Mouse (Mus musculus) MEL (cell line): ENCODE data around the gene Klk6. TPM values are rescaled to one million over a fixed set of nuclear protein-coding genes. Genes with fewer than 3 reads are reported as not detected.

Source experiments
- DNase-seq: peaks from one replicate; pipeline ENCODE4 v3.0.0; 2011; ENCODE audit warnings: low read depth, low spot score
- H3K27ac ChIP-seq: 2 replicates; pipeline ENCODE4 v1.5.1; 2012; ENCODE audit warnings: low read depth, mild to moderate bottlenecking, control low read depth, low read length, moderate library complexity; ENCODE audit not compliant: control insufficient read depth
- H3K27me3 ChIP-seq, 2 experiments: fragments of 150-350 bp in 1 of 2; sonication (generic) in 1 of 2; 2 replicates each; pipeline ENCODE4 v1.6.1; 2012; ENCODE audit warnings: low read length in 2 of 2, mild to moderate bottlenecking in 2 of 2, improper control_type of control experiment in 1 of 2, moderate library complexity in 1 of 2; ENCODE audit not compliant: insufficient read depth in 2 of 2, control insufficient read depth in 1 of 2
- H3K36me3 ChIP-seq, 2 experiments: 2 replicates each; pipeline ENCODE4 v1.6.1; 2012 to 2014; ENCODE audit warnings: low read length in 2 of 2, improper control_type of control experiment in 1 of 2, inconsistent platforms in 1 of 2, mild to moderate bottlenecking in 1 of 2; ENCODE audit not compliant: insufficient read depth in 2 of 2, control insufficient read depth in 1 of 2
- H3K4me1 ChIP-seq, 2 experiments: fragments of 150-350 bp in 1 of 2; sonication (generic) in 1 of 2; 2 replicates each; pipeline ENCODE4 v1.6.1; 2012; ENCODE audit warnings: low read length in 2 of 2, improper control_type of control experiment in 1 of 2, mild to moderate bottlenecking in 1 of 2; ENCODE audit not compliant: insufficient read depth in 2 of 2, control insufficient read depth in 1 of 2
- H3K4me3 ChIP-seq, 2 experiments: fragments of 150-350 bp in 1 of 2; sonication (generic) in 1 of 2; 2 replicates each; pipeline ENCODE4 v1.5.1; 2012; ENCODE audit warnings: low read depth in 2 of 2, low read length in 2 of 2, mild to moderate bottlenecking in 2 of 2, moderate library complexity in 2 of 2, control low read depth in 1 of 2, improper control_type of control experiment in 1 of 2; ENCODE audit not compliant: control insufficient read depth in 1 of 2, insufficient read depth in 1 of 2
- H3K79me2 ChIP-seq: 2 replicates; pipeline ENCODE4 v1.6.1; 2012; ENCODE audit warnings: mild to moderate bottlenecking, low read length, moderate library complexity; ENCODE audit not compliant: control insufficient read depth, poor library complexity, insufficient read depth
- H3K9ac ChIP-seq: 2 replicates; pipeline ENCODE4 v1.6.1; 2012; ENCODE audit warnings: low read depth, mild to moderate bottlenecking, control low read depth, low read length, moderate library complexity; ENCODE audit not compliant: control insufficient read depth, poor library complexity, severe bottlenecking
- H3K9me3 ChIP-seq: fragments of 150-350 bp; sonication (generic); replicated peaks from 2 replicates; pipeline ENCODE4 v1.6.1; 2012; ENCODE audit warnings: mild to moderate bottlenecking, low read length, improper control_type of control experiment, moderate library complexity; ENCODE audit not compliant: insufficient read depth
- BHLHE40 ChIP-seq: IDR thresholded peaks from 2 replicates; pipeline ENCODE4 v1.6.1; 2012; ENCODE audit warnings: low read depth, mild to moderate bottlenecking, inconsistent platforms, low read length, improper control_type of control experiment, borderline replicate concordance
- CHD1 ChIP-seq: IDR thresholded peaks from 2 replicates; pipeline ENCODE4 v1.6.1; 2012; ENCODE audit warnings: low read depth, mild to moderate bottlenecking, inconsistent platforms, low read length, improper control_type of control experiment
- CTCF ChIP-seq, 3 experiments: IDR thresholded peaks in 2 of 3; conservative IDR thresholded peaks in 1 of 3; 2 replicates each; pipeline ENCODE4 v1.5.1; 2011 to 2012; ENCODE audit warnings: low read length in 3 of 3, low read depth in 2 of 3, mild to moderate bottlenecking in 2 of 3, improper control_type of control experiment in 1 of 3, inconsistent platforms in 1 of 3, mixed read lengths in 1 of 3, moderate library complexity in 1 of 3; ENCODE audit not compliant: control insufficient read depth in 1 of 3, insufficient read depth in 1 of 3, poor library complexity in 1 of 3, severe bottlenecking in 1 of 3
- E2F4 ChIP-seq: IDR thresholded peaks from 2 replicates; pipeline ENCODE4 v1.6.1; 2011; ENCODE audit warnings: low read depth, low read length, improper control_type of control experiment, borderline replicate concordance
- ELF1 ChIP-seq: IDR thresholded peaks from 2 replicates; pipeline ENCODE4 v1.6.1; 2014; ENCODE audit warnings: low read depth, mild to moderate bottlenecking, inconsistent platforms, low read length, improper control_type of control experiment, moderate library complexity
- EP300 ChIP-seq, 2 experiments: IDR thresholded peaks; 2 replicates each; pipeline ENCODE4 v1.6.1; 2011; ENCODE audit warnings: improper control_type of control experiment in 2 of 2, low read length in 2 of 2, low read depth in 1 of 2, mild to moderate bottlenecking in 1 of 2
- ETS1 ChIP-seq: IDR thresholded peaks from 2 replicates; pipeline ENCODE4 v1.6.1; 2012; ENCODE audit warnings: low read depth, mild to moderate bottlenecking, inconsistent platforms, low read length, improper control_type of control experiment, moderate library complexity
- MXI1 ChIP-seq: IDR thresholded peaks from 2 replicates; pipeline ENCODE4 v1.6.1; 2011; ENCODE audit warnings: mild to moderate bottlenecking, low read depth, low read length, improper control_type of control experiment
- NELFE ChIP-seq: IDR thresholded peaks from 2 replicates; pipeline ENCODE4 v1.6.1; 2011; ENCODE audit warnings: low read depth, low read length, improper control_type of control experiment
- POLR2A ChIP-seq, 2 experiments: IDR thresholded peaks; 2 replicates each; pipeline ENCODE4 v1.6.1; 2011 to 2012; ENCODE audit warnings: low read length in 2 of 2, mild to moderate bottlenecking in 2 of 2, control low read depth in 1 of 2, improper control_type of control experiment in 1 of 2, low read depth in 1 of 2, moderate library complexity in 1 of 2; ENCODE audit not compliant: control insufficient read depth in 1 of 2, insufficient read depth in 1 of 2, poor library complexity in 1 of 2
- RAD21 ChIP-seq: IDR thresholded peaks from 2 replicates; pipeline ENCODE4 v1.6.1; 2011; ENCODE audit warnings: mild to moderate bottlenecking, low read depth, low read length, improper control_type of control experiment
- SIN3A ChIP-seq: IDR thresholded peaks from 2 replicates; pipeline ENCODE4 v1.6.1; 2012; ENCODE audit warnings: low read length, improper control_type of control experiment, inconsistent platforms
- TAL1 ChIP-seq: IDR thresholded peaks from 2 replicates; pipeline ENCODE4 v1.6.1; 2012; ENCODE audit warnings: mild to moderate bottlenecking, inconsistent platforms, low read length, moderate library complexity, mixed read lengths
- TCF12 ChIP-seq: IDR thresholded peaks from 2 replicates; pipeline ENCODE4 v1.6.1; 2014; ENCODE audit warnings: low read depth, mild to moderate bottlenecking, inconsistent platforms, low read length, improper control_type of control experiment, moderate library complexity
- UBTF ChIP-seq: IDR thresholded peaks from 2 replicates; pipeline ENCODE4 v1.6.1; 2012; ENCODE audit warnings: low read depth, mild to moderate bottlenecking, inconsistent platforms, low read length, improper control_type of control experiment, moderate library complexity, borderline replicate concordance; ENCODE audit not compliant: insufficient read depth
- USF2 ChIP-seq, 2 experiments: IDR thresholded peaks; 2 replicates each; pipeline ENCODE4 v1.6.1; 2011 to 2012; ENCODE audit warnings: improper control_type of control experiment in 2 of 2, low read length in 2 of 2, borderline replicate concordance in 1 of 2, inconsistent platforms in 1 of 2, low read depth in 1 of 2, mild to moderate bottlenecking in 1 of 2; ENCODE audit not compliant: insufficient read depth in 1 of 2
- ZC3H11A ChIP-seq: IDR thresholded peaks from 2 replicates; pipeline ENCODE4 v1.6.1; 2012; ENCODE audit warnings: low read depth, mild to moderate bottlenecking, inconsistent platforms, low read length, improper control_type of control experiment
- ZKSCAN1 ChIP-seq: IDR thresholded peaks from 2 replicates; pipeline ENCODE4 v1.6.1; 2012; ENCODE audit warnings: low read depth, mild to moderate bottlenecking, inconsistent platforms, low read length, improper control_type of control experiment, moderate library complexity
- ZMIZ1 ChIP-seq: IDR thresholded peaks from 2 replicates; pipeline ENCODE4 v1.6.1; 2012; ENCODE audit warnings: low read depth, mild to moderate bottlenecking, inconsistent platforms, low read length, improper control_type of control experiment, moderate library complexity
- ZNF384 ChIP-seq: IDR thresholded peaks from 2 replicates; pipeline ENCODE4 v1.6.1; 2012; ENCODE audit warnings: low read depth, mild to moderate bottlenecking, inconsistent platforms, low read length, improper control_type of control experiment
- polyA plus RNA-seq, 2 experiments: library from polyadenylated mRNA; stranded (reverse) in 1 of 2; unstranded in 1 of 2; fragments of >175 nt in 1 of 2; fragments of >200 nt in 1 of 2; gene quantifications; 2 replicates each; pipeline versions ENCODE4 v1.2.1 to v1.2.4; 2012; ENCODE audit warnings: low replicate concordance in 2 of 2, low read depth in 1 of 2; ENCODE audit not compliant: insufficient read length in 2 of 2, insufficient read depth in 1 of 2, missing spikeins in 1 of 2
- total RNA-seq: library from RNA; depleted of rRNA; stranded (reverse); fragments of 300-350 nt; gene quantifications from 2 replicates; pipeline ENCODE4 v1.2.3, GENCODE M21; 2012

Klk6 gene
- total and polyA plus RNA-seq, 3 experiments = not detected

DNA sequence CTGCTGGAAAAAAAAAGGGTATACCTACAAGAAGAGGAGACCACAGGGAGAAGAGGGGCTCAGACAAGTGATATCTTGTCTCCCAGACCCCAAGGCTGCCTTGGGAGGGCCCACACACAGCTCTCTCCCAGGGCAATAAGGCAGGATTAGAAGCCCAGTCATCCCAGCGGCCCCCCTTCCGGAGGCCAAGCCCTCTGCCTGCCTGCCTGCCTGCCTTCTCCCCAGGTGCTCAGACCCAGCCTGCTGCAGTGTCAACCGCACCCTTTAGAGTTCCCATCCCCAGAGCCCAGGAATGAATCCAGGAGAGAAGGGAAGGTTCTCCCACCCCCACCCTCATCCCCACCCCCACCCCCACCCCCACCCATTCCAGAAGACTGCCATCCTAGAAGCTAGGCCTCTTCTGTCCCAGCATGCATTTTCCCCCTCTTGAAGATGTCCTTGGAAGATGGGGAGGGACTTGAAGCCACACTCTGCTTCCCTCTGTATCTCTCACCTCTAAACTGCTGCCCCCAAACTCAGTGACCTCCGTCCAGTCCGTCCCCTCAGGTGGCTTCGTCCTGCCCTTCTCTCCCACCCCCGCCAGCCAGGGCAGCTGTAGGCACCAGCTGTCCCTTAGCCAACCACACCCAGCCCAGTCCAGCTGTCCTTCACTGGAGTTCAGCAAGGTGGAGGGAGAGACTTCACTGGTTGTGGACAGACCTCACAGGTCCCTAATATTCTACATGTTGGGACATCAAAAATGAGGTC, 48.8 kb upstream of the Klk6 start:
- no peaks in the 10 kb centered on the region for H3K27me3 ChIP-seq
- no peaks in the 10 kb centered on the region for H3K36me3 ChIP-seq

GRCm38 (mm10) chr7:43776506-43776905, 47.8 kb upstream of the Klk6 start:
- no peak overlapping the region for H3K9ac ChIP-seq
- H3K4me3 ChIP-seq = no peak overlapping the region
- H3K9me3 ChIP-seq = no peaks in the 10 kb centered on the region
- H3K36me3 ChIP-seq = no peaks in the 10 kb centered on the region
- TF ChIP-seq RAD21 (no peak), SIN3A (no peak), USF2 (IDR thresholded peaks at IDR 0.05; ENCODE audit: borderline replicate concordance in 1 of 2, insufficient read depth in 1 of 2, low read depth in 1 of 2, low read length in 2 of 2) (no peak), TAL1 (no peak), EP300 (IDR thresholded peaks at IDR 0.05; ENCODE audit: low read depth in 1 of 2, low read length in 2 of 2) (no peak), POLR2A (IDR thresholded peaks at IDR 0.05; ENCODE audit: control insufficient read depth in 1 of 2, insufficient read depth in 1 of 2, low read depth in 1 of 2, low read length in 2 of 2, poor library complexity in 1 of 2) (no peak), CTCF (IDR thresholded peaks at IDR 0.05 in 2 of 3, conservative IDR thresholded peaks at IDR 0.05 in 1 of 3; ENCODE audit: control insufficient read depth in 1 of 3, insufficient read depth in 1 of 3, low read depth in 2 of 3, low read length in 3 of 3, poor library complexity in 1 of 3, severe bottlenecking in 1 of 3) (no peak), MXI1 (no peak), E2F4 (no peak), ELF1 (no peak), BHLHE40 (no peak), ZMIZ1 (no peak), CHD1 (no peak), NELFE (no peak), ZC3H11A (no peak), UBTF (no peak), TCF12 (no peak), ZNF384 (no peak)
- TF ChIP-seq, all 39 proteins: peak for 0
- no peaks in the 10 kb centered on the region for H3K79me2 ChIP-seq
- H3K4me1 ChIP-seq = no peaks in the 10 kb centered on the region
- H3K27me3 ChIP-seq = no peaks in the 10 kb centered on the region
- no peak for DNase-seq
- no peak overlapping the region for H3K27ac ChIP-seq

More for the DNA sequence above, 48.8 kb upstream of the Klk6 start:
- Histone ChIP-seq H3K9me3 (no peaks in the 10 kb centered on the region), H3K27ac (no peak overlapping the region), H3K79me2 (no peaks in the 10 kb centered on the region)
- TF ChIP-seq ETS1 = no peak
- TF ChIP-seq ZNF384 = no peak
- no peak for TF ChIP-seq ZKSCAN1
- TF ChIP-seq NELFE = no peak
- TF ChIP-seq POLR2A (IDR thresholded peaks at IDR 0.05; ENCODE audit: control insufficient read depth in 1 of 2, insufficient read depth in 1 of 2, low read depth in 1 of 2, low read length in 2 of 2, poor library complexity in 1 of 2) = no peak
- TF ChIP-seq, all 39 proteins: peak for 0
- Histone ChIP-seq H3K9ac (no peak overlapping the region), H3K4me1 (no peaks in the 10 kb centered on the region), H3K4me3 (no peak overlapping the region)
- DNase-seq = no peak
